Mouse (Mus musculus) MEL (cell line): ENCODE results near the gene Mdm1. TPM values are rescaled to one million over a fixed set of nuclear protein-coding genes. Genes with fewer than 3 reads are reported as not detected.

ENCODE experiments used
- DNase-seq: peaks from one replicate; pipeline ENCODE4 v3.0.0; 2011; ENCODE audit warnings: low read depth, low spot score
- H3K27ac ChIP-seq: 2 replicates; pipeline ENCODE4 v1.5.1; 2012; ENCODE audit warnings: low read depth, mild to moderate bottlenecking, control low read depth, low read length, moderate library complexity; ENCODE audit not compliant: control insufficient read depth
- H3K27me3 ChIP-seq, 2 experiments: fragments of 150-350 bp in 1 of 2; sonication (generic) in 1 of 2; 2 replicates each; pipeline ENCODE4 v1.6.1; 2012; ENCODE audit warnings: low read length in 2 of 2, mild to moderate bottlenecking in 2 of 2, improper control_type of control experiment in 1 of 2, moderate library complexity in 1 of 2; ENCODE audit not compliant: insufficient read depth in 2 of 2, control insufficient read depth in 1 of 2
- H3K36me3 ChIP-seq, 2 experiments: 2 replicates each; pipeline ENCODE4 v1.6.1; 2012 to 2014; ENCODE audit warnings: low read length in 2 of 2, improper control_type of control experiment in 1 of 2, inconsistent platforms in 1 of 2, mild to moderate bottlenecking in 1 of 2; ENCODE audit not compliant: insufficient read depth in 2 of 2, control insufficient read depth in 1 of 2
- H3K4me1 ChIP-seq, 2 experiments: fragments of 150-350 bp in 1 of 2; sonication (generic) in 1 of 2; 2 replicates each; pipeline ENCODE4 v1.6.1; 2012; ENCODE audit warnings: low read length in 2 of 2, improper control_type of control experiment in 1 of 2, mild to moderate bottlenecking in 1 of 2; ENCODE audit not compliant: insufficient read depth in 2 of 2, control insufficient read depth in 1 of 2
- H3K4me3 ChIP-seq, 2 experiments: fragments of 150-350 bp in 1 of 2; sonication (generic) in 1 of 2; 2 replicates each; pipeline ENCODE4 v1.5.1; 2012; ENCODE audit warnings: low read depth in 2 of 2, low read length in 2 of 2, mild to moderate bottlenecking in 2 of 2, moderate library complexity in 2 of 2, control low read depth in 1 of 2, improper control_type of control experiment in 1 of 2; ENCODE audit not compliant: control insufficient read depth in 1 of 2, insufficient read depth in 1 of 2
- H3K79me2 ChIP-seq: 2 replicates; pipeline ENCODE4 v1.6.1; 2012; ENCODE audit warnings: mild to moderate bottlenecking, low read length, moderate library complexity; ENCODE audit not compliant: control insufficient read depth, poor library complexity, insufficient read depth
- H3K9ac ChIP-seq: 2 replicates; pipeline ENCODE4 v1.6.1; 2012; ENCODE audit warnings: low read depth, mild to moderate bottlenecking, control low read depth, low read length, moderate library complexity; ENCODE audit not compliant: control insufficient read depth, poor library complexity, severe bottlenecking
- H3K9me3 ChIP-seq: fragments of 150-350 bp; sonication (generic); replicated peaks from 2 replicates; pipeline ENCODE4 v1.6.1; 2012; ENCODE audit warnings: mild to moderate bottlenecking, low read length, improper control_type of control experiment, moderate library complexity; ENCODE audit not compliant: insufficient read depth
- CHD2 ChIP-seq: IDR thresholded peaks from 2 replicates; pipeline ENCODE4 v1.6.1; 2011; ENCODE audit warnings: low read length, improper control_type of control experiment
- E2F4 ChIP-seq: IDR thresholded peaks from 2 replicates; pipeline ENCODE4 v1.6.1; 2011; ENCODE audit warnings: low read depth, low read length, improper control_type of control experiment, borderline replicate concordance
- ETS1 ChIP-seq: IDR thresholded peaks from 2 replicates; pipeline ENCODE4 v1.6.1; 2012; ENCODE audit warnings: low read depth, mild to moderate bottlenecking, inconsistent platforms, low read length, improper control_type of control experiment, moderate library complexity
- MAFK ChIP-seq: IDR thresholded peaks from 2 replicates; pipeline ENCODE4 v1.6.1; 2011; ENCODE audit warnings: low read depth, mild to moderate bottlenecking, low read length, improper control_type of control experiment, borderline replicate concordance
- MAX ChIP-seq: IDR thresholded peaks from 2 replicates; pipeline ENCODE4 v1.6.1; 2011; ENCODE audit warnings: low read length, improper control_type of control experiment
- MEF2A ChIP-seq: IDR thresholded peaks from 2 replicates; pipeline ENCODE4 v1.6.1; 2014; ENCODE audit warnings: low read depth, mild to moderate bottlenecking, inconsistent platforms, low read length, improper control_type of control experiment; ENCODE audit not compliant: poor library complexity, insufficient replicate concordance, severe bottlenecking; ENCODE audit errors: extremely low read depth
- NELFE ChIP-seq: IDR thresholded peaks from 2 replicates; pipeline ENCODE4 v1.6.1; 2011; ENCODE audit warnings: low read depth, low read length, improper control_type of control experiment
- NRF1 ChIP-seq: IDR thresholded peaks from 2 replicates; pipeline ENCODE4 v1.6.1; 2014; ENCODE audit warnings: low read depth, mild to moderate bottlenecking, inconsistent platforms, low read length, improper control_type of control experiment, moderate library complexity; ENCODE audit not compliant: poor library complexity, insufficient read depth, severe bottlenecking
- RAD21 ChIP-seq: IDR thresholded peaks from 2 replicates; pipeline ENCODE4 v1.6.1; 2011; ENCODE audit warnings: mild to moderate bottlenecking, low read depth, low read length, improper control_type of control experiment
- RCOR1 ChIP-seq: IDR thresholded peaks from 2 replicates; pipeline ENCODE4 v1.6.1; 2012; ENCODE audit warnings: low read depth, mild to moderate bottlenecking, inconsistent platforms, low read length, improper control_type of control experiment
- SMC3 ChIP-seq: IDR thresholded peaks from 2 replicates; pipeline ENCODE4 v1.6.1; 2011; ENCODE audit warnings: low read depth, low read length, improper control_type of control experiment
- TBP ChIP-seq: IDR thresholded peaks from 2 replicates; pipeline ENCODE4 v1.8.0; 2011; ENCODE audit warnings: low read depth, low read length, improper control_type of control experiment
- TCF12 ChIP-seq: IDR thresholded peaks from 2 replicates; pipeline ENCODE4 v1.6.1; 2014; ENCODE audit warnings: low read depth, mild to moderate bottlenecking, inconsistent platforms, low read length, improper control_type of control experiment, moderate library complexity
- UBTF ChIP-seq: IDR thresholded peaks from 2 replicates; pipeline ENCODE4 v1.6.1; 2012; ENCODE audit warnings: low read depth, mild to moderate bottlenecking, inconsistent platforms, low read length, improper control_type of control experiment, moderate library complexity, borderline replicate concordance; ENCODE audit not compliant: insufficient read depth
- USF1 ChIP-seq: IDR thresholded peaks from 2 replicates; pipeline ENCODE4 v1.6.1; 2014; ENCODE audit warnings: low read depth, mild to moderate bottlenecking, inconsistent platforms, low read length, improper control_type of control experiment, moderate library complexity
- ZKSCAN1 ChIP-seq: IDR thresholded peaks from 2 replicates; pipeline ENCODE4 v1.6.1; 2012; ENCODE audit warnings: low read depth, mild to moderate bottlenecking, inconsistent platforms, low read length, improper control_type of control experiment, moderate library complexity
- polyA plus RNA-seq, 2 experiments: library from polyadenylated mRNA; stranded (reverse) in 1 of 2; unstranded in 1 of 2; fragments of >175 nt in 1 of 2; fragments of >200 nt in 1 of 2; gene quantifications; 2 replicates each; pipeline versions ENCODE4 v1.2.1 to v1.2.4; 2012; ENCODE audit warnings: low replicate concordance in 2 of 2, low read depth in 1 of 2; ENCODE audit not compliant: insufficient read length in 2 of 2, insufficient read depth in 1 of 2, missing spikeins in 1 of 2
- total RNA-seq: library from RNA; depleted of rRNA; stranded (reverse); fragments of 300-350 nt; gene quantifications from 2 replicates; pipeline ENCODE4 v1.2.3, GENCODE M21; 2012

Mdm1 gene
- total and polyA plus RNA-seq, 3 experiments: 27.9 to 44.5 TPM; not detected in 1

DNA sequence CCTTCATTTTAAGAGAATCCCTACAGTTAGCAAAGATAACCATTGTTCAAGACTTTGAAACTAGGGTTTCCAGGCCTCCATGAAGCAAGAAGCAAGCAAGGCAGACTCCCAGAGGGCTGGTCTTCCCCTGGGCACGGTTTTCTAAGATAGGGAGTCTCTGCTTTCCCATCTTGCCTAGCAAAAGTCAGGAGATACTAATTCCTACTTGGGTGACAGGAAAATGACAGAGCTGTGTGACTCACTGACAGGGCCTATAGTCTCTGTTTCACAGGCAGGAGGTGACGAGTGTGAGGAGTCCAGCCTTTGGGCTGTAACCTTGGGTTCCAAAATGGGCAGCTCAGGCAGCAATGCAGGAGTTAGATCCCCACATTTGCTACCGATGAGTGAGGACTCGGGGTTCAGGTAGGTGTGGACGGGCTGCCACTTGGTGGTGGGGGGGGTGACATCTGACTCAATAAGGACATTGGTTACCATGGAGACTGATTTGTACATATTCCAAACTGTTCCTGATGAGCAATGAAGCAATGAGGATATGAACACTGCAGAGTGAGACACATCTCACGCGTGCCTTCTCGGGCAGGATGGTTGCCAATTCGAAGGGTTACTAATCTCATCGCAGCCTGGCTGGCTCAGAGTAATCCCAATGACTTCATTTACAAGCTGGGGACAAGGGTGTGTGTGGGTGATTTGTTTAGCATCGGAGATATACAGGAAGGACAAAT is 19.0 kb upstream of the Mdm1 start:
- DNase-seq: no peak
- no peaks in the 10 kb centered on the region for H3K36me3 ChIP-seq
- H3K79me2 ChIP-seq: no peaks in the 10 kb centered on the region

DNA sequence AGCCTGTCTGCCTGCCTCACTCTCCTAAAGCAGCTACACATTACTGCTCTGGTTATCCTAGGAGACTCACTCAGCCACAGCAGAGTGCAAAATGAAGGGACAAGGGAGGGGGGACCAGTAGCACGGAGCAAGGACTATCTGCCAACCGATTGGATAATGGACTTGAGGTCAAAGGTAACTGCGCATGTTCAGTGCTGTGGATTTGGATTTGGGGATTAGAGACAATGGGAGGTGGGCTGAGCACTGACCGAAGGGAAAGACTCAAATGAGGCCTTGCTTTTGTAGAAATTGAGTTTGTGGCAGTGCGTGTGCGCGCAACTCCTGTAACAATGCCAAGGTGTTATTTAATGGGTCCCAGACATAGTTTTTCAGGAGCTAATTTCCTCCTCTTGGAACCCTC is 16.4 kb upstream of the Mdm1 start:
- Histone ChIP-seq H3K9ac (no peak overlapping the region), H3K27me3 (no peaks in the 10 kb centered on the region; a peak in 1 of 4 replicates), H3K36me3 (no peaks in the 10 kb centered on the region), H3K4me1 (no peaks in the 10 kb centered on the region; a peak in 1 of 4 replicates), H3K79me2 (no peaks in the 10 kb centered on the region), H3K4me3 (no peak overlapping the region), H3K27ac (no peak overlapping the region), H3K9me3 (no peaks in the 10 kb centered on the region)
- DNase-seq: no peak
- TF ChIP-seq MAFK: no peak
- TF ChIP-seq RAD21: no peak
- no peak for TF ChIP-seq CHD2
- TF ChIP-seq, all 39 proteins: peak for 0

More for the DNA sequence above, 19.0 kb upstream of the Mdm1 start:
- TF ChIP-seq TCF12 (no peak), RCOR1 (no peak), ETS1 (no peak), UBTF (no peak), SMC3 (no peak), CHD2 (no peak), MAX (no peak), NELFE (no peak), ZKSCAN1 (no peak), NRF1 (no peak)
- TF ChIP-seq, all 39 proteins: peak for 0
- Histone ChIP-seq H3K4me1 (no peaks in the 10 kb centered on the region; a peak in 1 of 4 replicates), H3K9ac (no peak overlapping the region), H3K27me3 (no peaks in the 10 kb centered on the region; a peak in 1 of 4 replicates), H3K4me3 (no peak overlapping the region), H3K27ac (no peak overlapping the region), H3K9me3 (no peaks in the 10 kb centered on the region)

DNA sequence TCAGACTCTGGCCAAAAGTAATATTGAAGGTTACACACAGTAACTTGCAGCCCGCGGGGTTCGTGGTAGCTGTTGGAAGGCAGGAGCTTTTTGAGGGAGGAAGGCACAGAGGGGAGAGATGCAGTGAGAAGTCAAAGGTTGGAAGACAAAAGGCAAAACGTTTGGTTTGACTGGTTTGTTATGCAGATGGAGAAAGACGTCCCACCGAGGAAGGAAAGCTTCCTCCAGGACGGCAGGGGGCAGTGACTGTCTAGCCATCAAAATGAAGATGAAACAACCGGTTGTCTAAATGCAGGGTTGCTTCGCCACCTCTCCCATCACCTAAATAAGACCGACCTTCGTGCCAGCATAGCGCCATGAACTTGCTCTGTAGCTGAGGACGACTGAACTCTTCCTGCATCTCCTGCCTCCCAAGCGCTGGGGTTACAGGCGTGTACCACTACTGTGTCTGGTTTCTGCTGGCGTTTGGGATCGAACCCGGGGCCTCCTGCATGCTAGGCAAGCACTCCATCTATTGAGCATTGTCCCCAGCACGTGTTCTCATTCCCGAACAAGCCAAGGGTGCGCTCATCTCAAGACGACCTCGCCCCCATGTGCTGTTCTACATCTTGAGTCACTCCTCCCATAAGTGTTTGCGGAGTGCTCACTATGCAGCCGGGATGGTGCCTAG is 15.7 kb upstream of the Mdm1 start:
- Histone ChIP-seq H3K9ac (no peak overlapping the region), H3K79me2 (no peaks in the 10 kb centered on the region), H3K4me3 (no peak overlapping the region), H3K9me3 (no peaks in the 10 kb centered on the region), H3K36me3 (no peaks in the 10 kb centered on the region), H3K27me3 (no peaks in the 10 kb centered on the region; a peak in 1 of 4 replicates), H3K4me1 (no peaks in the 10 kb centered on the region; a peak in 1 of 4 replicates), H3K27ac (no peak overlapping the region)
- no peak for DNase-seq
- TF ChIP-seq MEF2A (no peak), TBP (no peak), USF1 (no peak), E2F4 (no peak)
